Mouse (Mus musculus): ENCODE results near the gene Swap70. TPM values are rescaled to one million over a fixed set of nuclear protein-coding genes. Genes with fewer than 3 reads are reported as not detected.

Gene Swap70
- total and polyA plus RNA-seq, 3 experiments, result 18.3 to 23.3 TPM; not detected in 1

DNA sequence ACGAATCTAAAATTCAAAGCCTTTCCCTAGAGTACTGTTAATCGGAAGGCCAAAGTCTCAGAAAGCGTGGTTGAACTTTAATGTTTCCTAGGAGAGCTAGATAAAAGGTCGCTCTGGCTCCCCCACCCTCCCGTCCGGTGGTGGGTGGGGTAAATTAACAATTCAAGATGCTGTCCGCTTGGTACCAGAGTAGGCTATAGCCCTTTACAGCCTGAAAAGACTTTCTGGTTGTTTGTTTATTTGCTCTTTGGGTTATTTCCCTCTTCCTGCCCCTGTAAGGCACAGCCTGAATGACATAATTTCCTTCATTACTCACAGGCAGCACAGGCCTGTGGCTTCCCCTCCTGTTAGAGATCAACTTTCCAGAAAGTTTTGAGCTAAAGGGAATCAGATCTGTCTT is 31.6 kb upstream of the Swap70 start:
- Histone ChIP-seq H3K27me3 (ENCODE audit: control insufficient read depth in 1 of 2, insufficient read depth in 2 of 2, low read length in 2 of 2) (peaks cover 0 to 1% of the 10 kb centered on the region in 2 experiments; a peak in 1 of 4 replicates), H3K4me3 (ENCODE audit: control insufficient read depth in 1 of 2, insufficient read depth in 1 of 2, low read depth in 2 of 2, low read length in 2 of 2) (no peak overlapping the region), H3K9ac (ENCODE audit: control insufficient read depth, low read depth, low read length, poor library complexity, severe bottlenecking) (no peak overlapping the region), H3K4me1 (ENCODE audit: control insufficient read depth in 1 of 2, insufficient read depth in 2 of 2, low read length in 2 of 2) (no peaks in the 10 kb centered on the region), H3K27ac (ENCODE audit: control insufficient read depth, low read depth, low read length) (no peak overlapping the region), H3K79me2 (ENCODE audit: control insufficient read depth, insufficient read depth, low read length, poor library complexity) (no peaks in the 10 kb centered on the region), H3K36me3 (ENCODE audit: control insufficient read depth in 1 of 2, insufficient read depth in 2 of 2, low read length in 2 of 2) (no peaks in the 10 kb centered on the region), H3K9me3 (replicated peaks; ENCODE audit: insufficient read depth, low read length) (no peaks in the 10 kb centered on the region)
- DNase-seq (ENCODE audit: low read depth, low spot score), result no peak
- TF ChIP-seq SMC3 (IDR thresholded peaks at IDR 0.05; ENCODE audit: low read depth, low read length), result no peak

DNA sequence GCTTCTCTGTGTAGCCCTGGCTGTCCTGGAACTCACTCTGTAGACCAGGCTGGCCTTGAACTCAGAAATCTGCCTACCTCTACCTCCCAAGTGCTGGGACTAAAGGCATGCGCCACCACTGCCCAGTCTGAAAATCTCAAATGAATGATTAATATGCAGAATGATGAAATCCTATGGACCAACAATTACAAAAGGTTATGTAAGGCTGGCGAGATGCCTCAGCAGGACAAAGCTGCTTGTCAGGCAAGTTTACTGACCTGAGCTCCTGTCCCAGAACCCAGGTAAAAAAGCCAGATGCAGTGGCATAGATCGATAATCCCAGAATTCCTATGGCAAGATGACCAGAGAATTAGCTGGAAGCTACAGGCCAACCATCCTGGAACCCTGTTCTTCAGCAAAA is 28.3 kb upstream of the Swap70 start:
- Histone ChIP-seq H3K4me1 (ENCODE audit: control insufficient read depth in 1 of 2, insufficient read depth in 2 of 2, low read length in 2 of 2) (no peaks in the 10 kb centered on the region), H3K36me3 (ENCODE audit: control insufficient read depth in 1 of 2, insufficient read depth in 2 of 2, low read length in 2 of 2) (no peaks in the 10 kb centered on the region), H3K4me3 (ENCODE audit: control insufficient read depth in 1 of 2, insufficient read depth in 1 of 2, low read depth in 2 of 2, low read length in 2 of 2) (no peak overlapping the region), H3K79me2 (ENCODE audit: control insufficient read depth, insufficient read depth, low read length, poor library complexity) (no peaks in the 10 kb centered on the region), H3K27me3 (ENCODE audit: control insufficient read depth in 1 of 2, insufficient read depth in 2 of 2, low read length in 2 of 2) (peaks cover 0 to 3% of the 10 kb centered on the region in 2 experiments; a peak in 2 of 4 replicates), H3K9ac (ENCODE audit: control insufficient read depth, low read depth, low read length, poor library complexity, severe bottlenecking) (no peak overlapping the region), H3K27ac (ENCODE audit: control insufficient read depth, low read depth, low read length) (no peak overlapping the region), H3K9me3 (replicated peaks; ENCODE audit: insufficient read depth, low read length) (no peaks in the 10 kb centered on the region)
- DNase-seq (ENCODE audit: low read depth, low spot score), result no peak
- no peak for TF ChIP-seq ETS1 (IDR thresholded peaks at IDR 0.05; ENCODE audit: low read depth, low read length)
- no peak for TF ChIP-seq ZC3H11A (IDR thresholded peaks at IDR 0.05; ENCODE audit: low read depth, low read length)
- TF ChIP-seq ZKSCAN1 (IDR thresholded peaks at IDR 0.05; ENCODE audit: low read depth, low read length), result no peak
- no peak for TF ChIP-seq MXI1 (IDR thresholded peaks at IDR 0.05; ENCODE audit: low read depth, low read length)
- no peak for TF ChIP-seq CHD1 (IDR thresholded peaks at IDR 0.05; ENCODE audit: low read depth, low read length)
- TF ChIP-seq MAZ (IDR thresholded peaks at IDR 0.05; ENCODE audit: low read depth, low read length), result no peak
- no peak for TF ChIP-seq RAD21 (IDR thresholded peaks at IDR 0.05; ENCODE audit: low read depth, low read length)
- no peak for TF ChIP-seq SMC3 (IDR thresholded peaks at IDR 0.05; ENCODE audit: low read depth, low read length)
- no peak for TF ChIP-seq E2F4 (IDR thresholded peaks at IDR 0.05; ENCODE audit: borderline replicate concordance, low read depth, low read length)
- TF ChIP-seq MAX (IDR thresholded peaks at IDR 0.05; ENCODE audit: low read length), result no peak
- no peak for TF ChIP-seq GABPA (IDR thresholded peaks at IDR 0.05; ENCODE audit: low read depth, low read length)
- no peak for TF ChIP-seq TAL1 (IDR thresholded peaks at IDR 0.05; ENCODE audit: low read length)

GRCm38 (mm10) chr7:110197176-110197575 is 24.3 kb upstream of the Swap70 start:
- Histone ChIP-seq H3K9ac (ENCODE audit: control insufficient read depth, low read depth, low read length, poor library complexity, severe bottlenecking) (no peak overlapping the region), H3K4me1 (ENCODE audit: control insufficient read depth in 1 of 2, insufficient read depth in 2 of 2, low read length in 2 of 2) (no peaks in the 10 kb centered on the region), H3K79me2 (ENCODE audit: control insufficient read depth, insufficient read depth, low read length, poor library complexity) (no peaks in the 10 kb centered on the region), H3K9me3 (replicated peaks; ENCODE audit: insufficient read depth, low read length) (no peaks in the 10 kb centered on the region), H3K27ac (ENCODE audit: control insufficient read depth, low read depth, low read length) (no peak overlapping the region), H3K27me3 (ENCODE audit: control insufficient read depth in 1 of 2, insufficient read depth in 2 of 2, low read length in 2 of 2) (peaks cover 0 to 4% of the 10 kb centered on the region in 2 experiments; a peak in 2 of 4 replicates), H3K36me3 (ENCODE audit: control insufficient read depth in 1 of 2, insufficient read depth in 2 of 2, low read length in 2 of 2) (no peaks in the 10 kb centered on the region), H3K4me3 (ENCODE audit: control insufficient read depth in 1 of 2, insufficient read depth in 1 of 2, low read depth in 2 of 2, low read length in 2 of 2) (no peak overlapping the region)
- no peak for DNase-seq (ENCODE audit: low read depth, low spot score)
- TF ChIP-seq MEF2A (IDR thresholded peaks at IDR 0.05; ENCODE audit: extremely low read depth, insufficient replicate concordance, low read depth, low read length, poor library complexity, severe bottlenecking) (no peak), CHD2 (IDR thresholded peaks at IDR 0.05; ENCODE audit: low read length) (no peak), RCOR1 (IDR thresholded peaks at IDR 0.05; ENCODE audit: low read depth, low read length) (no peak)
